Mouse (Mus musculus): ENCODE results near the gene Rnf41. TPM values are rescaled to one million over a fixed set of nuclear protein-coding genes. Genes with fewer than 3 reads are reported as not detected.

The Rnf41 gene
- 35.9 and 44.4 TPM in 2 replicates for total RNA-seq (2021)
- long read RNA-seq, transcript Rnf41-201 (7 exons, 3,144 nt), result major isoform, 22 of 38 reads
- long read RNA-seq, partial matches to known transcripts, result 11 of 38 reads
- long read RNA-seq, other reads (novel, unspliced or antisense), result 5 of 38 reads

DNA sequence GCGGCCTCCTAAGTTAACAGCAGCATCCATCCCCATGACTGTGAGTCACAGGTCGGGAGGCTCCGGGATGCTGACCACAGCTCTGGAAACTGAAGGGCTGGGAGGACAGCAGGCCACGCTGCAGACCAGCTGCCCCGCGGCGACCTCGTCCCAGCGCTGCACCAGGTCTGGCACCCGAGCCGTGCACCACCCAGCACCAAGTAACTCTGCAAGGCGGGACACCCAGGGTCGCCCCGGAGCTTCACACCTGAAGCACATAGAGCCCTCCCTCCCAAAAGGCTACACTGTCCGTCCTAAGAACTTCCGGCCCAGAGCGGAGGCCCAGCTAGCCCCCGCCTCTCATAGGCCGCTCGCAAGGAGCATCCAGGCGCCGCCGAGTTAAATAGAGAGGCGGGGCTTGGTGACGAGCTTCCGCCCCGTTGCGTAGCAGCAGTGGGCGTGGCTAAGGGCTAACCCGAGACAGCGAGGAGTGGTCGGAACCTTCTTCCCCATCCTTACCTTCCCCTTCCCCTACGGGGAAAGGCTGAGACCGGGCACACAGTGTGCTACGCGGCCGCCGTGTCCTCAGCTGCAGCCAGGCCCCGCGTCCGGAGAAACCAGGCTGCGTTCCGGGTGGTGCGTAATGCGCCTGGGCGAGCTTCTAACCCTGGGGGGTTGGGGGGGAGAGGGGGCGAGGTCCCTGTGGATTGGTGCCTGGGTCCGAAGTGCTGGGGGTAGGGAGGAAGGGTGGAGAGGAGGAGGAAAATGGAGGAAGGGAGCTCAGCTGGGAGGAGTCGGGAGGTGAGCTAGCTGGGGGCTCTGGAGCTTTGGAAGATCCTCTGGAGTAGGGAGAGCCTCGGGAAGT is at the start of gene Rnf41, which contains the start of gene Nabp2:
Rnf41 (plus strand) TSS at position 447 of the 844 bp plus-strand sequence.
Nabp2 (minus strand) TSS at position 282 of the 844 bp plus-strand sequence.
- DNase-seq, result peak; percentile 96

DNA sequence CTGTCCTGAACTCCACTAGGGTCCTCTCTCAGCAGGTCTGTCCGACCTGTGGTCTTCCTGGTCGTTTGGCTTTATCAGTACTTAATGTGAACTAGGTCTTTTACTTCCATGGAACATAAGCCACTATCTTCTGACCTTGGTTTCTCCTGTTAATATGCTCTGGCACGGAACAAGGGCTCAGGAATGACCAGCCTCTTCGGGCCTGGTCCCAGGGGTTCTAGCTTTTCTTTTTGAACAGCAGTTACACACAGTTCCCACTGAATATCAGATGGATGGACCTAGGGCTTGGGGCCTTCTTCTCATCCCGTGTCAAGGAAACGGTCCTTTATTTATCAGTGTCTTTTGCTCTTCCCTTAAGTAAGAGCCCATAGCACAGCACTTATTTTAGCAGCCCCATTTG is 49.6 kb upstream of the Rnf41 start:
- no peak for DNase-seq

DNA sequence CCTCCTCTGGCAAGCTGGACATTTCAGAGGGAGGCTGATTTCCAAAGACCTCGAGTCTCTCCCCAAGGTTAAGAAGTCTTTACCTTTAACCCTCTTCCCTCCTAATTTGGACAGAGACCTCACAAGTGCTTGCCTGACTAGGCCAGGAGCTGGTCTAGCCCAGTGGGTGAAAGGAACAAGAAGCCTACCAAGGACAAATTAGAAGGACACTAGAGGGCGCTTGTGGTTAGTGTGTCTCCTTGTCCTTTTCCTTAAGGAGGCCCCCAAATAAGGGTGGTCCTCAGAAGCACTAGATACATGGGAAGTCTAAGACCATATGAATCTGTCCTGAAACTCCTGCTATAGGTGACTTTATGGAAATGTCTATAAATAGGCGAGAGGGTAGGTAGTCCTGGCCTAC is 48.9 kb upstream of the Rnf41 start:
- no peak for DNase-seq

DNA sequence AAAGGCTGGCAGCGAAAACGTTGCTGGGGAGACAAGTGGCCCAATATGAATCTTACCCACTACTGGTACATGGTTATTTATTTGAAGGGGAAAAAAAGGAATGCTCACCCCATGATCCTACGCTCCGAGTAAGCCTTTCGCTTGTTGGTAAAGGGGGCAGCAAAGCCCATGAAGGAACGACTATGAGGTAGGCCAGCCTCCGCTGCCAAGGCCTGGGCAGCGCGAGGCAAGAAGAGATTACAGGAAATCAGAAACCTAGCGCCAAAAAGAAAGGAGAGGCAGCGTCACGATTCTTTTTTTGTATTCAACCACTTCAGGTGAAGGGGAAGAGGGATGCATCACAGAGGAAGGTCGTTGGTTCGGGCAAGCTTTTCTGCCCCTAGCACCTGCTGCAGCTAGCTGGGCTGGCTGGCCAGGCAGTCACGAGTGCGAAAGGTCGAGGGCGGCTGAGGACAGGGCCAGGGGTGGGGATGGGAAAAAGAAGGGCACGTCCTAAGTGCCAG is 43.5 kb upstream of the Rnf41 start:
- no peak for DNase-seq

GRCm38 (mm10) chr10:128368402-128369217 is 42.8 kb upstream of the Rnf41 start, which contains the start of gene Coq10a:
Coq10a (minus strand) TSS chr10:128368997.
- peak; percentile 92 for DNase-seq

DNA sequence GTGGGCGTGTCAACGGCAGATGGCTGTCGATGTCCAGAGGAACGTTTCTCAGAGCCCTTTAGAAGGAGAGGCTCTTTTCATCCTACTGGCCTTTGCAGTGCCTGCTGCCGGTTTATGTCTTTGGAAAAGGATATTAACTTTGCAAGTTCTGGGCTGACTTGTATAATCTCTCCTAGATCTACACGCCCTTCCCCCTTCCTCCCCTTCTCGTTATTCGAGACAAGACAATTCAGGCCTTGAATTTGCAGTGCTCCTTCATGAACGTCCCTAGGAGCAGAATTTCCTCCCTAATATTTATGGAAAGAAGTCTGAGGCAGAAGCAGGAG is 42.3 kb upstream of the Rnf41 start:
- DNase-seq, result no peak

DNA sequence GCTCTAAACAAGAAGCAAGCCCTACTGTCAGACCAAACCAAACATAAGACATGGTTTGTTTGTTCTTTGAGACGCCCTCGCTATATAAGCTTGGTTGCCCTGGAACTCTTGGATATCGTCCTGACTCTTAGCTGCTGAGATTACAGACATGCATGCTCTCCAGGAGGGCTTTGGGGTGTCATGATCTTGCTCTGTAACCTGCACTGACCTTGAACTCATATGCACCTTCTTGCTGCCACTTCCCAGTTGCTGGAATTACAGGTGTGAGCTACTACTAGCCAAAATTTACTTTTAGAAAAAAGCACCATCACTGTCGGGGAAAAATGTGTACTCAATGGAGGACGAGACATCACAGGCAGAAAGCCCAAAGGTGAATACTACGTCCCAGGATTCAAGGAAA is 41.9 kb upstream of the Rnf41 start:
- DNase-seq, result no peak

- no peak for DNase-seq
Measured at GRCm38 (mm10) chr10:128370021-128370420, 41.4 kb upstream of the Rnf41 start.

DNA sequence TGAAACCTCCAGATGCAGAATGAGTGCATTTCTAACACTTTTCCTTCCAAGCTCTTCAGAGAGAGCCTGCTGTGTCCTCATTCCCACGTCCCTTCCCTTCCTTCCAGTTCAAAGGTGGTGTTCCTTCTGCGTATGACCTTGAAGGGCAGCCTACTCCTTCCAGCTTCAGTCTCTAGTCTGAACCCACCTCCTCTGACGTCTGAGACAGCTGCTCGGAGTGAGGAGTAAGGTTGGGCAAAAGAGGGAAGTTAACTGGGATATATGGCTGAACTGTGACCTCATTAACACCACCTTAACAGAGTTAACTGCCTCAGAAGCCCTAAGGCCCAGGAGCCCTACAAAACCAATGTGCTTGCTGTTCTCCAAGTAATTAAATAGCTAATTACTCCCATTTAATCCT is 40.9 kb upstream of the Rnf41 start:
- DNase-seq, result no peak

GRCm38 (mm10) chr10:128372142-128372541 is 39.3 kb upstream of the Rnf41 start:
- DNase-seq, result no peak

GRCm38 (mm10) chr10:128372989-128373748 is 38.3 kb upstream of the Rnf41 start:
- DNase-seq, result no peak

DNA sequence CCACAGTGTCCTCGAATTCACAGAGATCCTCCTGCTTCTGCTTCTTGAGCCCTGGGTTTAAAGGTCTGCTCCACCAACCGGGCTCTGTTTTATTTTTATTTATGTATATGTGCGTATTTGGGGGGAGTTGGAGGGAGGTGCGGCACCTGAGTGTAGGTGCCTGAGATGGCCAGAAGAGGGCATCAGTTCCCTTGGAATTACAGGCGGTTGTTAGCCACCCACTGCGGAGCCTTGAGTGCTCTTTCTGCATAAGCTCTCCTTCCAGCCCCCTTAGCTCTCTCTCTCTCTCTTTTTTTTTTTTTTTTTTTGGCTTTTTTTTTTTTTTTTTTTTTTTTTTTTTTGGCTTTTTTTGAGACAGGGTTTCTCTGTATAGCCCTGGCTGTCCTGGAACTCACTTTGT is 37.1 kb upstream of the Rnf41 start:
- no peak for DNase-seq

DNA sequence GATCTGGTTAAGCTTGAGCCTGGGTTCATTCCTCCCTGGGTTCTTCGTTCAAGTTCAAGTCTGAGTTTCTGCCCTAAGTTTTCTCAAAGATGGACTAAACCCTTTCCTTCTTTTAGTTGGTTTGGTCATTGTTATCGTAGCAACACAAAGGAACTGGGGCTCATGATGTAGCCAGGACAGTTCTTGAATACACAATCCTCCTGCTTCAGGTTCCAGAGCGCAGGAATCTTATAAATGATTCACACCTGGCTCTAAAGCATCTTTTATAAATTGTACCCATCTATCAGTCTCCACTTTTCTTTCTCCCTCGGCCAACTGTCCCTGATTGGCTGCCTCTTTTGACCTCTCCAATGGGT is 35.4 kb upstream of the Rnf41 start:
- DNase-seq, result no peak

DNA sequence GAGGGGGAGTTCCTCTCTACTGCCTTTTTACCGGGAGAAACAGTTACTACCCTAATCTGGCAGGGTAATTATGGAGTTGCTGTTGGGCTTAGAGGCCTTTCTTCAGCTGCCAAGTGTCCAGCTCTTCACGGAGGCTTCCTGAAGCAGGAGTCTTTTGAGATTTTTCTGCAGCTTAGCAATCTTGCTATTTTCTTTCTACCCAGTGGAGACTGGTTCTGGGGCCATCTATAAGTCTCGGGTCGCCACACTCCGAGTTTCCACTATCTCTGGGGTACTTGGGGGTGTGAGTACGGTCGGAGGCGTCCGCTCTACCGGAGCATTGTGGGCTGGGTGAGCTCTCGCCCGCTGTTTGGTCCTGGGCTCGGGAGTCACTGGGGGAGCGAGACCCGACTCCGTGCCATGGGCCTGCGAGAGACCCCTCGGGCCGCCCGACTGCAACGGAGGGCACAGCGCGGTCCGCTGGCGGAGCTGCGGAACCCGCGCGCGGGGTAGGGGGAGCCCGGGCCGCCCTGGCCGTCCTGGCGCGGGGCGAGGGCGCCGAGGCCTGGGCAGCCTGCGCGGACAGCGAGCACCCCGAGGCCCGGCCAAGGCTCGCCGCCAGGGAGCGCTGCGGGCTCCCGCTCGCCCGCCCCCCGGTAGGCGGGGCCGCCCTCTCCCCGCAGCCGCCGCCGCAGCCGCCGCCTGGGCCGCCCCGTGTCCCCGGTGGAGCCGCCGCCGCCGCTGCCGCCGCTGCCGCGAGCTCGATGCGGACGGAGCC is 34.8 kb upstream of the Rnf41 start, which contains the start of gene Ankrd52:
Ankrd52 (plus strand) TSS at position 661 of the 757 bp plus-strand sequence.
- peak; percentile 92 for DNase-seq

GRCm38 (mm10) chr10:128377222-128377939 is 34.1 kb upstream of the Rnf41 start:
- DNase-seq, result peak; percentile 57

DNA sequence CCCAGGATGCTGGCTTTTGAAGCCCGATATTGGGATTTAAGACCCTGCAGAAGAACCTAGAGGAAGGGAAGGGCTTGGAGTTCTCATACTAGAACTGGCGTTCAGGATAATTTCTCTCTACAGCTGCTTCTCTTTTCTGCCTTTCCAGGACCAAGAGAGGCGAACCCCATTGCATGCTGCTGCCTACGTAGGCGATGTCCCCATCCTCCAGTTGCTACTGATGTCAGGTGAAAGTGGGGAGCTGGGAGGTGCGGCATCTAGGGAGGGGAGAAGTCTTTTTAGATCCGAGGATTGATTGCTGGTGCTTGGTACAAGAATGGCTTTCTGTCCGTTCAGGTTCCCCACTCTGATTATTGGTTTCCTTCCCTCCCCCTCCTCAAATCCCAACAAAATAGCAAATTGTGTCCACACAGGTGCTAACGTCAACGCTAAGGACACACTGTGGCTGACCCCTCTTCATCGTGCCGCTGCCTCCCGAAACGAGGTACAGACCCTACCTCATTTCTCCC is 33.5 kb upstream of the Rnf41 start:
- DNase-seq, result no peak

GRCm38 (mm10) chr10:128378462-128378861 is 33.0 kb upstream of the Rnf41 start:
- DNase-seq, result no peak

DNA sequence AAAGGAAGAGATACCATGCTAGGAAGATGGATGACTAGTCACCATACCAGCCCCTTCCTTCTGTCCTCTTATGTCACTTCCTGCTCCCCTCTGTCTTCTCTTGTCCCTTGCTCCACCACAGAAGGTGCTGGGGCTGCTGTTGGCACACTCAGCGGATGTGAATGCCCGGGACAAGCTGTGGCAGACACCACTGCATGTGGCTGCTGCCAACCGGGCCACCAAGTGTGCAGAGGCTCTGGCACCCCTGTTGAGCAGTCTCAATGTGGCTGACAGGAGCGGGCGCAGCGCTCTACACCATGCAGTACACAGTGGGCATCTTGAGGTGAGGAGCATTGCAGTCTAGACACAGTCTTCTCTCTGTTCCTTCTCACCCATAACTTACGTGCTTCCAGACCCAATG is 32.2 kb upstream of the Rnf41 start:
- no peak for DNase-seq

DNA sequence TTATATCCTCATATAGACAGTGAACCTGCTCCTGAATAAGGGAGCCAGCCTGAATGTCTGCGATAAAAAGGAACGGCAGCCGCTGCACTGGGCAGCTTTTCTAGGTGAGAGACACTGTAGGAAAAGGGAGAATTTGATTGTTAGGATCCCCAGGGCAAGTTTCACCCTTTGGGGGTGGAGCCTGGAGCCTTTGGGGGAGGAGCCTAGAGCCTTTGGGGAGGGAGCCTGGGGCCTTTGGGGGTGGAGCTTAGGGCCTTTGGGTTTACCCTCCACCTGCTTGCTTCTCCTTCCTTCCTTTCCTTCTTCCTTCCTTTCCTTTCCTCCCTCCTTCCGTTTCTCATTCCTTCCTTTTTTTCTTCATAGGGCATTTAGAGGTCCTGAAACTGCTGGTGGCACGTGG is 30.9 kb upstream of the Rnf41 start:
- DNase-seq, result no peak

- DNase-seq, result no peak
Measured at GRCm38 (mm10) chr10:128382482-128382881, 29.0 kb upstream of the Rnf41 start.
